Mouse (Mus musculus) forebrain, postnatal 0 days (tissue): ENCODE measurements around the gene Fut8. TPM values are rescaled to one million over a fixed set of nuclear protein-coding genes. Genes with fewer than 3 reads are reported as not detected.

ENCODE experiments used
- ATAC-seq: fragments of 200-750 bp; cut with Nextera tagmentation; 2 replicates; pipeline ENCODE4 v1.8.0; 2017; ENCODE audit warnings: mild to moderate bottlenecking, moderate library complexity
- DNase-seq: peaks from one replicate; pipeline ENCODE4 v3.0.0-alpha.2; 2015
- H3K27ac ChIP-seq: fragments of 300-500 bp; sonication (generic); 2 replicates; pipeline ENCODE4 v1.5.1; 2014; ENCODE audit warnings: low read depth, mild to moderate bottlenecking, antibody characterized with exemption, low read length, moderate library complexity, mixed read lengths
- H3K27me3 ChIP-seq: fragments of 300-500 bp; sonication (generic); 2 replicates; pipeline ENCODE4 v1.6.1; 2014; ENCODE audit warnings: mild to moderate bottlenecking, low read length, mixed read lengths; ENCODE audit not compliant: insufficient read depth
- H3K36me3 ChIP-seq: fragments of 300-500 bp; sonication (generic); 2 replicates; pipeline ENCODE4 v1.6.1; 2014; ENCODE audit warnings: mild to moderate bottlenecking, moderate library complexity; ENCODE audit not compliant: insufficient read depth
- H3K4me1 ChIP-seq: fragments of 300-500 bp; sonication (generic); 2 replicates; pipeline ENCODE4 v1.6.1; 2014; ENCODE audit warnings: antibody characterized with exemption; ENCODE audit not compliant: insufficient read depth
- H3K4me2 ChIP-seq: fragments of 300-500 bp; sonication (generic); 2 replicates; pipeline ENCODE4 v1.6.1; 2014; ENCODE audit warnings: low read depth, mild to moderate bottlenecking, moderate library complexity
- H3K4me3 ChIP-seq: fragments of 300-500 bp; sonication (generic); 2 replicates; pipeline ENCODE4 v1.5.1; 2014; ENCODE audit warnings: low read depth, low read length, mixed read lengths
- H3K9ac ChIP-seq: fragments of 300-500 bp; sonication (generic); 2 replicates; pipeline ENCODE4 v1.6.1; 2014; ENCODE audit warnings: mild to moderate bottlenecking
- H3K9me3 ChIP-seq: fragments of 300-500 bp; sonication (generic); 2 replicates; pipeline ENCODE4 v1.6.1; 2016; ENCODE audit warnings: low read length
- CTCF ChIP-seq: sonication (generic); IDR thresholded peaks from 2 replicates; pipeline ENCODE4 v1.5.1; 2016; ENCODE audit warnings: antibody characterized with exemption, control low read depth, low read depth
- WGBS: fragments of 180-500 bp; shearing (Covaris S2); extraction: QIAGEN DNeasy Blood & Tissue Kit; methylation state at CpG from one replicate; pipeline ENCODE4 v1.1.7; 2014; 5-methylcytosine and 5-hydroxymethylcytosine counted together
- polyA plus RNA-seq: library from polyadenylated mRNA; unstranded; fragments of >200 nt; fragmentation: Nextera tagmentation; extraction: Ambion mirVana; gene quantifications from 2 replicates; pipeline ENCODE4 v1.2.1, GENCODE M21; 2015
- total RNA-seq: library from RNA; depleted of rRNA; stranded (reverse); fragments of >200 nt; gene quantifications from 2 replicates; pipeline ENCODE4 v1.2.3, GENCODE M21; 2014

The Fut8 gene
- total and polyA plus RNA-seq, 2 experiments from 2014 or later = 63.0 to 67.0 TPM

DNA sequence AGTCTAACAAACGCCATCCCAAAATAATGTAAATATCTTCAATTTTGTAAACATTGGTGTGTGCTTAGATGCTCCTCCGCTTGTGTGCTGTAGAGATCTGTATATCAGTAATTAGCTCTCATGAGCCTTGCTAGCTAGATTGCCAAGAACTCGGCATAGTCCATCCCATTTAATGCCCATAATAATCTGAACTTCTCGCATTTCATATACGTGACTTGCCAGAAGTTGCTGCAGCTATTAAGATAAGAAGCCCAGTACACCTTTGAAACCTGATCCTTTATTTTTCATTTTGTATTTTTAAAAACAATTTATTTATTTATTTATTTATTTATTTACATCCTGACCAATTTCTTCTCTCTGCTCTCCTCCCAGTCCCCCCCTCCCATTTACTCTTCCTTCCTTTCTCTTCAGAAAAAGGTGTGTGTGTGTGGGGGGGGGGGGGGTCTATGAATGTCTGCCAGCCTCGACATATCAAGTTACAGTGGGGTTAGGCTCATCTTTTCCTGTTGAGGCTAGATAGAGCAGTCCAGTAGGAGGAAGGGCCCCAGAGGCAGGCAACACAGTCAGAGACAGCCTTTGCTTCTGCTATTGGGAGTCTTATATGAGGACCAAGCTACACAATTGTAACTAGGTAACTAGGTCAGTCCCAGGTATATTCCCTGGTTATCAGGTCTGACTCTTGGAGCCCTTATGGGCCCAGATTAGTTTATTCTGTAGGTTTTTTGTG, 183.9 kb downstream of the Fut8 start:
- DNase-seq (no peak), ATAC-seq (no peak)
- Histone ChIP-seq H3K4me3 (no peak overlapping the region), H3K4me2 (no peak overlapping the region), H3K27me3 (no peaks in the 10 kb centered on the region), H3K4me1 (no peaks in the 10 kb centered on the region), H3K27ac (no peak overlapping the region), H3K9ac (no peak overlapping the region), H3K36me3 (no peaks in the 10 kb centered on the region), H3K9me3 (no peaks in the 10 kb centered on the region)
- no peak for TF ChIP-seq CTCF
- WGBS = 94% methylated on average over 6 of the region's 6 CpGs

DNA sequence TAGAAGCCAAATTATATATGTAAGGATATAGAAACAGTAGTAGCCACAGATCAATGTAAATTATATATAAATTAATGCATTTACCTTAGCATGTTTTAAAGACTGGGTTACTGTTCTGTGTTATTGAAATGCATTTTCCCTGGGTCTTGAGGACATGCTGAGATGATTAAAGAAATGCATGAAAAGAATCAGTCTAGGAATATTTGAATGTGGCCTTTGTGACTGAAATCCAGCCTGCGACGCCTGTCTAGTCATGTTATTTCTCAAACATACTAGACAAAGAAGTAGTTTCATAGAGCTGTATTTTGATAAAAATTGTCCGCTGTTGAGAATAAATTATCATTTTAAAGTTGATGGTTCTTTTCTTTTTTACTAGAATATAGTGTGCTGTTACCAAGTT, 188.2 kb downstream of the Fut8 start:
- Histone ChIP-seq H3K9me3 (no peaks in the 10 kb centered on the region), H3K36me3 (no peaks in the 10 kb centered on the region), H3K27ac (no peak overlapping the region), H3K4me3 (no peak overlapping the region), H3K4me2 (no peak overlapping the region), H3K4me1 (no peaks in the 10 kb centered on the region), H3K9ac (no peak overlapping the region), H3K27me3 (no peaks in the 10 kb centered on the region)
- WGBS = 37% methylated on average over 3 of the region's 3 CpGs
- no peak for TF ChIP-seq CTCF
- ATAC-seq (no peak), DNase-seq (no peak)

DNA sequence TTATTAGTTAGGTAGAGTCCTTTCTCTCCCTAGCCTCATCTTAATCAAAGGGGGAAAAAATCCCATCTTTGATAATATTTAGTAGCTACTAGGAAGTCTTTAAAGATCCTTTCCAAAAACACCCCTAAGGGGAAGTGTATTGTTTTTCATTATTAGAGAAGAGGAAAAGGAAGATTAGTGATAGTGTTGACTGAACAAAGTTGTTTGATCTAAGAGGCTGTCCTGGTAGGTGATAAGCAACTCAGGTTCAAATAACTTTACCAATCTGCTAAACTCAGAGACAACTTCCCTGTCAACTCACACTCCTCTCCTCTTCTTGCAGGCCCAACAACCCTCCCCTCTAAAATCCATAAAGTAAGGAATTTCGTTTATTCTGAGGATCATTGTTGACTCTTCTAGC, 190.2 kb downstream of the Fut8 start:
- DNase-seq (no peak), ATAC-seq (no peak)
- no peaks in the 10 kb centered on the region for H3K4me1 ChIP-seq
- H3K36me3 ChIP-seq = no peaks in the 10 kb centered on the region
- 66% methylated on average over 1 of the region's 1 CpGs for WGBS
- H3K27me3 ChIP-seq = no peaks in the 10 kb centered on the region
- H3K4me2 ChIP-seq = no peak overlapping the region
- H3K27ac ChIP-seq = no peak overlapping the region
- no peak overlapping the region for H3K4me3 ChIP-seq
- no peaks in the 10 kb centered on the region for H3K9me3 ChIP-seq
- no peak for TF ChIP-seq CTCF
- H3K9ac ChIP-seq = no peak overlapping the region

- Histone ChIP-seq H3K9ac (no peak overlapping the region), H3K4me2 (no peak overlapping the region), H3K4me1 (no peaks in the 10 kb centered on the region), H3K9me3 (no peaks in the 10 kb centered on the region), H3K27me3 (no peaks in the 10 kb centered on the region), H3K4me3 (no peak overlapping the region), H3K27ac (no peak overlapping the region), H3K36me3 (no peaks in the 10 kb centered on the region)
- no peak for DNase-seq
- ATAC-seq = no peak
- TF ChIP-seq CTCF = no peak
Measured at GRCm38 (mm10) chr12:77429381-77429780, 191.5 kb downstream of the Fut8 start.

- WGBS = 47% methylated on average over 2 of the region's 2 CpGs
Measured at GRCm38 (mm10) chr12:77436733-77437132, 198.8 kb downstream of the Fut8 start.

GRCm38 (mm10) chr12:77450816-77451215, 212.9 kb downstream of the Fut8 start:
- H3K4me2 ChIP-seq = no peak overlapping the region
- H3K9me3 ChIP-seq = no peaks in the 10 kb centered on the region
- no peak overlapping the region for H3K27ac ChIP-seq
- H3K9ac ChIP-seq = no peak overlapping the region
- WGBS = 80% methylated on average over 2 of the region's 2 CpGs
- H3K4me3 ChIP-seq = no peak overlapping the region
- H3K27me3 ChIP-seq = no peaks in the 10 kb centered on the region
- ATAC-seq (no peak), DNase-seq (no peak)
- H3K36me3 ChIP-seq = no peaks in the 10 kb centered on the region
- H3K4me1 ChIP-seq = no peaks in the 10 kb centered on the region
- TF ChIP-seq CTCF = no peak

More at GRCm38 (mm10) chr12:77436733-77437132, 198.8 kb downstream of the Fut8 start:
- no peaks in the 10 kb centered on the region for H3K9me3 ChIP-seq
- no peak overlapping the region for H3K9ac ChIP-seq
- no peaks in the 10 kb centered on the region for H3K27me3 ChIP-seq
- no peaks in the 10 kb centered on the region for H3K4me1 ChIP-seq
- ATAC-seq = no peak
- H3K27ac ChIP-seq = no peak overlapping the region
- no peak overlapping the region for H3K4me2 ChIP-seq
- no peak for DNase-seq
- H3K36me3 ChIP-seq = no peaks in the 10 kb centered on the region
- no peak for TF ChIP-seq CTCF
- H3K4me3 ChIP-seq = no peak overlapping the region

DNA sequence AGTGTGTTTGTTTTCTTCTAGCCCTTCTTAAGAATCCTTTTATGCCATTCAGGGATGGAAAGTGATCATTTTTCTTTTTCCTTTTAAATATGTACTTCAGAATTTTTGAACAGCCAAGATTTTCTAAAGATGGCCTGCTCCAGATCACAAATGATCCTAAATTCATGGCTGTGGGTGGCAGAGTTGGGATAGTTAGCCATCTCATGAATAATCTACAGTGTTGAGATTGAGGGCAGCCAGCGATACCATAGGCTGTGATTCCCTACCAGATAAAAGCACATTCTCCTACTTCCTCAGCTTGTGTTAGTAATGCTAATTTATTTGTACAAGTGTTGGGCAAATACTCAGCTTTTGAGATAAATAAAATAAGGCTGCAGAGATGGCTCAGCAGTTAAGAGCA, 228.3 kb downstream of the Fut8 start:
- Histone ChIP-seq H3K9ac (no peak overlapping the region), H3K36me3 (no peaks in the 10 kb centered on the region), H3K4me2 (no peak overlapping the region), H3K27ac (no peak overlapping the region), H3K4me1 (no peaks in the 10 kb centered on the region), H3K4me3 (no peak overlapping the region), H3K27me3 (no peaks in the 10 kb centered on the region), H3K9me3 (no peaks in the 10 kb centered on the region)
- 83% methylated on average over 1 of the region's 1 CpGs for WGBS
- ATAC-seq (no peak), DNase-seq (no peak)
- TF ChIP-seq CTCF = no peak
